Mouse (Mus musculus): ENCODE measurements around the gene Bcdin3d. TPM values are rescaled to one million over a fixed set of nuclear protein-coding genes. Genes with fewer than 3 reads are reported as not detected.

The Bcdin3d gene
- polyA plus RNA-seq, 1 experiment from 2014 or later: 16.1 TPM

DNA sequence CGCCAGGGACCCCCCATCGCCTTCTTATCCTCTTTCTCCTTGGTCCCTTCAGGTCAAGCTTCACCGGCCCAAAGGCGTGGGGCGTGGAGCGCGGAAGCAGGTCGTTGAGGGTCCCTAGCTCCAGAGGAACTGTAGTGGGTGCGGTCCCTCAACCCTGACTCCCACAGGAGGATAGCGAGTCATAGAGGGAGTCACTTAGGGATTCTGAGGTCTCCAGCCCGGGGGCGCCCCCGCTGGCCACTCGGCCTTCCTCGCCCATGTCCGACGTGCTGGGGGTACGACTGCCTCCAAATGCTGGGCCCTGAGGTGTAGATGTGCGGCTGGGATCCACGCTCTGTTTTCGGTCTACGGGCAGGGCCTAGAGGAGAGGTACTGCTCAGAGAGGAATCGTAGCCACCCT, 52.0 kb downstream of the Bcdin3d start:
- H3K9ac ChIP-seq (ENCODE audit: low read depth, low read length): no peak overlapping the region
- H3K36me3 ChIP-seq (ENCODE audit: insufficient read depth, low read length): peaks cover 20% of the 10 kb centered on the region
- peaks cover 10% of the 10 kb centered on the region for H3K4me1 ChIP-seq (replicated peaks; ENCODE audit: insufficient read depth, low read length)
- no peak overlapping the region for H3K4me3 ChIP-seq (replicated peaks; ENCODE audit: low read depth, low read length)
- ATAC-seq (replicated peaks; ENCODE audit: low FRiP score, low read depth) (no peak), DNase-seq (ENCODE audit: low spot score) (no peak)
- no peaks in the 10 kb centered on the region for H3K27me3 ChIP-seq (ENCODE audit: insufficient read depth, low read length)
- WGBS: 70% methylated on average over 23 of the region's 23 CpGs
- no peak overlapping the region for H3K27ac ChIP-seq
- no peak for TF ChIP-seq CTCF (IDR thresholded peaks at IDR 0.05; ENCODE audit: low read depth)
- H3K9me3 ChIP-seq (replicated peaks; ENCODE audit: low read length): no peaks in the 10 kb centered on the region
- H3K4me2 ChIP-seq (ENCODE audit: low read length): no peak overlapping the region

DNA sequence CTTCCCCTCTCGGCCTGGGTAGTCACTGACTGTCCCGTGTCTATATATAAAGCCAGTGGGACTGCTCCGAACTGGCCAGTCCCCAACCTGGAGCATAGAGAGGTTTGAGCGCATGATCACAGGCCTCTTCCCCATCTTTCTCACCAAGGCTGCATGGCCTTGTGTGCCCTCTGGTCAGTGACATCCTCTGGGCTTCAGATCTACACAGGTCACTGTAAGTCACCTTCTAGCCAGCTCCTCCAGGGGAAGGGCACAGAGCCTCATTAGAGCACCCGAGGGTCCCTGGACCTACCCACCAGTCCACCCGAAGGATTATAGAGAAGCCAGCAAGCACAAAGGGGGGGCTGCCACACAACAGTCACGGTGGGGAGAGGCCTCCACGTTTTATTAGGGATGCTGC, 52.9 kb downstream of the Bcdin3d start:
- Histone ChIP-seq H3K4me3 (replicated peaks; ENCODE audit: low read depth, low read length) (no peak overlapping the region), H3K36me3 (ENCODE audit: insufficient read depth, low read length) (peaks cover 14% of the 10 kb centered on the region; the same call in 1 of the 2 replicates), H3K9ac (ENCODE audit: low read depth, low read length) (no peak overlapping the region), H3K27me3 (ENCODE audit: insufficient read depth, low read length) (no peaks in the 10 kb centered on the region), H3K9me3 (replicated peaks; ENCODE audit: low read length) (no peaks in the 10 kb centered on the region), H3K4me2 (ENCODE audit: low read length) (no peak overlapping the region), H3K4me1 (replicated peaks; ENCODE audit: insufficient read depth, low read length) (peaks cover 10% of the 10 kb centered on the region), H3K27ac (peak overlapping the region; percentile 89)
- ATAC-seq (replicated peaks; ENCODE audit: low FRiP score, low read depth): no peak
- TF ChIP-seq CTCF (IDR thresholded peaks at IDR 0.05; ENCODE audit: low read depth): no peak
- 66% methylated on average over 8 of the region's 8 CpGs for WGBS
- no peak for DNase-seq (ENCODE audit: low spot score)

DNA sequence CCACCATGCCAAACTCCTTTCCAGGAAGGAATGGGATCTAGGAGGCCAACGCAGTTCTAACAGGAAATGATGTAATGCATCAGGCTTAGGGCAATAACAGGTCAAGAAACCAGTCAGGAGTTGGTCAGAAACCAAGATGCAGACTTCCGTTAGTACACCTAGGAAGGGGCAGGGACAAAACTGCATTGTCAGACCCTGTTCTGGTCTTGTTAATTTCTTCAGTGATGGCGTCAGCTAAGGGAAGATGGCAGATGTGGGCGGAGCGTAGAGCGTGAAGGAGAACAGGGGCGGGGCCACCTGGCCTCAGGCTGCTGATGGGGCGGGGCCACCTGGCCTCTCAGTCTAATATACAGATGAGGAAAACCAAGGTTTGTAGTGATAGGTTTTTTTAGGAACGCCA, 53.4 kb downstream of the Bcdin3d start:
- peak overlapping the region; percentile 35; the same call in 1 of the 2 replicates for H3K9ac ChIP-seq (ENCODE audit: low read depth, low read length)
- H3K4me2 ChIP-seq (ENCODE audit: low read length): peak overlapping the region; percentile 32; the same call in 1 of the 2 replicates
- WGBS: 63% methylated on average over 9 of the region's 9 CpGs
- no peak for TF ChIP-seq CTCF (IDR thresholded peaks at IDR 0.05; ENCODE audit: low read depth)
- DNase-seq (ENCODE audit: low spot score) (peak; percentile 78), ATAC-seq (replicated peaks; ENCODE audit: low FRiP score, low read depth) (peak; percentile 19)
- no peaks in the 10 kb centered on the region for H3K9me3 ChIP-seq (replicated peaks; ENCODE audit: low read length)
- no peaks in the 10 kb centered on the region for H3K27me3 ChIP-seq (ENCODE audit: insufficient read depth, low read length)
- H3K27ac ChIP-seq: peak overlapping the region; percentile 89
- H3K4me1 ChIP-seq (replicated peaks; ENCODE audit: insufficient read depth, low read length): peaks cover 10% of the 10 kb centered on the region
- peaks cover 9% of the 10 kb centered on the region; the same call in 1 of the 2 replicates for H3K36me3 ChIP-seq (ENCODE audit: insufficient read depth, low read length)
- H3K4me3 ChIP-seq (replicated peaks; ENCODE audit: low read depth, low read length): no peak overlapping the region

DNA sequence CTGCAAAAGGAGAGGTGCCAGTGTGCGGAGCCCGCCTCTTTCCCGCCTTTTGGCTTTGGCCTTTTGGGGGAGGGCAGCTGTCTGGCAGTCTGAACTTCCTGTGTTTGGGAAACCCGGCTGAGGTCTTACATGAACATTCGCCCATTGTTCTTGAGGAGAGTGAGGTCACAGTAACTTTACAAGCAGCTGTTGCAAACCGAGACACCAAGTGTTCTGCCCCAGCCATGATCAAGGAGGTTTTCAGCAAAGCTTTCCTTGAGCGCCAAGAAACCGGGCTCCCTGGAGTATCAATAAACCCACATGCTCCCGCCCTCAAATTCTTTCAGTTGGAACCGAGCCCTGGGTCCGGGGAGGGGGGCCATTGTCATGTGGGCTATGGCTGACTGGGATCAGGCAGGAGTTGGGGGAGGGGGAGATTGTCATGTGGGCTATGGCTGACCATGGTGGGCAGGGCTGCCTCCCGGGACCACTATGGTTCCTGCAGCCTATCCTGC, 54.0 kb downstream of the Bcdin3d start:
- DNase-seq (ENCODE audit: low spot score): peak; percentile 92
- peaks cover 10% of the 10 kb centered on the region for H3K4me1 ChIP-seq (replicated peaks; ENCODE audit: insufficient read depth, low read length)
- peak overlapping the region; percentile 89 for H3K27ac ChIP-seq
- H3K4me3 ChIP-seq (replicated peaks; ENCODE audit: low read depth, low read length): no peak overlapping the region
- no peaks in the 10 kb centered on the region for H3K27me3 ChIP-seq (ENCODE audit: insufficient read depth, low read length)
- H3K9me3 ChIP-seq (replicated peaks; ENCODE audit: low read length): no peaks in the 10 kb centered on the region
- peaks cover 4% of the 10 kb centered on the region; the same call in 1 of the 2 replicates for H3K36me3 ChIP-seq (ENCODE audit: insufficient read depth, low read length)
- ATAC-seq (replicated peaks; ENCODE audit: low FRiP score, low read depth): peak; percentile 44
- peak overlapping the region; percentile 32 for H3K4me2 ChIP-seq (ENCODE audit: low read length)
- peak overlapping the region; percentile 35; the same call in 1 of the 2 replicates for H3K9ac ChIP-seq (ENCODE audit: low read depth, low read length)
- 3% methylated on average over 12 of the region's 12 CpGs for WGBS
- TF ChIP-seq CTCF (IDR thresholded peaks at IDR 0.05; ENCODE audit: low read depth): no peak

DNA sequence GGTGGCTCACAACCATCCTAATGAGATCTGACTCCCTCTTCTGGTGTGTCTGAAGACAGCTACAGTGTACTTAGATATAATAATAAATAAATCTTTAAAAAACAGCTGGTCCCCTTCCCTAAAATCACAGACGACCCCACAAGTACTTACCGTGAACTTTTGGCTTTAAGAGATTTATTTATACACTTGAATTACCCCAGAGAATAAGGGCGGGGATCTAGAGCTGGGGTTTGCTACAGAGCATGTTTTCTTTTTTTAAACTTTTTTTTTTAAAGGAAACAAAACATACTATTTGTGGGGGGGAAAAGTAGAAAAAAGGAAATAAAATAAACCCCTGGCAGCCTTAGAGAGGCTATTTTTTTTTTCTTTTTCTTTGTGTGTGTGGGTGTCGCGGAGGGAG, 54.4 kb downstream of the Bcdin3d start:
- Histone ChIP-seq H3K4me2 (ENCODE audit: low read length) (peak overlapping the region; percentile 32), H3K4me1 (replicated peaks; ENCODE audit: insufficient read depth, low read length) (peaks cover 10% of the 10 kb centered on the region), H3K27ac (peak overlapping the region; percentile 89), H3K36me3 (ENCODE audit: insufficient read depth, low read length) (no peaks in the 10 kb centered on the region), H3K9ac (ENCODE audit: low read depth, low read length) (0 out of 2 replicates have a peak overlapping the region, but pooled peaks have one; percentile 35), H3K27me3 (ENCODE audit: insufficient read depth, low read length) (no peaks in the 10 kb centered on the region), H3K9me3 (replicated peaks; ENCODE audit: low read length) (no peaks in the 10 kb centered on the region), H3K4me3 (replicated peaks; ENCODE audit: low read depth, low read length) (no peak overlapping the region)
- DNase-seq (ENCODE audit: low spot score) (peak; percentile 91), ATAC-seq (replicated peaks; ENCODE audit: low FRiP score, low read depth) (no peak)
- TF ChIP-seq CTCF (IDR thresholded peaks at IDR 0.05; ENCODE audit: low read depth): peak; percentile 30; the same call in 1 of the 2 replicates
- WGBS: 3% methylated on average over 5 of the region's 5 CpGs

Other genes with a start within 250 kb of the Bcdin3d start
- 0.32 and 0.55 TPM in 2 replicates for gene Kcnh3, start 249.9 kb downstream of the Bcdin3d start, polyA plus RNA-seq (2015; fragmentation: Nextera tagmentation; extraction: Ambion mirVana)
- gene Mcrs1, start 222.8 kb downstream of the Bcdin3d start, polyA plus RNA-seq (2015; fragmentation: Nextera tagmentation; extraction: Ambion mirVana): 135 and 138 TPM in 2 replicates
- 38.3 and 42.7 TPM in 2 replicates for gene Prpf40b, start 179.6 kb downstream of the Bcdin3d start, polyA plus RNA-seq (2015; fragmentation: Nextera tagmentation; extraction: Ambion mirVana)
- 0.22 and 0.47 TPM in 2 replicates for gene Fam186b, start 178.8 kb downstream of the Bcdin3d start, polyA plus RNA-seq (2015; fragmentation: Nextera tagmentation; extraction: Ambion mirVana)
- gene Fmnl3, start 104.2 kb downstream of the Bcdin3d start, polyA plus RNA-seq (2015; fragmentation: Nextera tagmentation; extraction: Ambion mirVana): 31.6 and 33.4 TPM in 2 replicates
- gene Tmbim6, start 81.8 kb downstream of the Bcdin3d start, polyA plus RNA-seq (2015; fragmentation: Nextera tagmentation; extraction: Ambion mirVana): 774 and 842 TPM in 2 replicates
- gene Nckap5l, start 17.0 kb downstream of the Bcdin3d start, polyA plus RNA-seq (2015; fragmentation: Nextera tagmentation; extraction: Ambion mirVana): 6.5 and 8.0 TPM in 2 replicates
- gene Faim2, start 53.4 kb upstream of the Bcdin3d start, polyA plus RNA-seq (2015; fragmentation: Nextera tagmentation; extraction: Ambion mirVana): 0.26 and 0.36 TPM in 2 replicates
- gene Aqp2, start 104.3 kb upstream of the Bcdin3d start, polyA plus RNA-seq (2015; fragmentation: Nextera tagmentation; extraction: Ambion mirVana): 662 and 798 TPM in 2 replicates
- gene Aqp5, start 116.1 kb upstream of the Bcdin3d start, polyA plus RNA-seq (2015; fragmentation: Nextera tagmentation; extraction: Ambion mirVana): 2.2 and 2.3 TPM in 2 replicates
- gene Aqp6, start 126.7 kb upstream of the Bcdin3d start, polyA plus RNA-seq (2015; fragmentation: Nextera tagmentation; extraction: Ambion mirVana): 2.3 and 2.7 TPM in 2 replicates
- 53.5 and 62.7 TPM in 2 replicates for gene Racgap1, start 176.9 kb upstream of the Bcdin3d start, polyA plus RNA-seq (2015; fragmentation: Nextera tagmentation; extraction: Ambion mirVana)
- 1.1 and 1.5 TPM in 2 replicates for gene Asic1, start 195.6 kb upstream of the Bcdin3d start, polyA plus RNA-seq (2015; fragmentation: Nextera tagmentation; extraction: Ambion mirVana)
- 44.2 and 46.5 TPM in 2 replicates for gene Smarcd1, start 227.4 kb upstream of the Bcdin3d start, polyA plus RNA-seq (2015; fragmentation: Nextera tagmentation; extraction: Ambion mirVana)
- gene Gm17349, start 230.8 kb upstream of the Bcdin3d start, polyA plus RNA-seq (2015; fragmentation: Nextera tagmentation; extraction: Ambion mirVana): not detected in 2 replicates
- 46.1 and 54.1 TPM in 2 replicates for gene Gpd1, start 242.8 kb upstream of the Bcdin3d start, polyA plus RNA-seq (2015; fragmentation: Nextera tagmentation; extraction: Ambion mirVana)

All from kidney, postnatal 0 days (tissue).